Mouse (Mus musculus) hindbrain, embryonic 13.5 days (tissue): ENCODE data around the gene Pigb. TPM values are rescaled to one million over a fixed set of nuclear protein-coding genes. Genes with fewer than 3 reads are reported as not detected.

Source experiments
- ATAC-seq: fragments of 200-750 bp; cut with Nextera tagmentation; 2 replicates; pipeline ENCODE4 v1.8.0; 2017; ENCODE audit warnings: moderate TSS enrichment; ENCODE audit not compliant: low FRiP score
- H3K27ac ChIP-seq: fragments of 300-500 bp; sonication (generic); 2 replicates; pipeline ENCODE4 v1.5.1; 2015; ENCODE audit warnings: inconsistent platforms, mild to moderate bottlenecking, moderate library complexity
- H3K27me3 ChIP-seq: fragments of 300-500 bp; sonication (generic); 2 replicates; pipeline ENCODE4 v1.6.1; 2015; ENCODE audit warnings: mild to moderate bottlenecking, inconsistent platforms
- H3K36me3 ChIP-seq: fragments of 300-500 bp; sonication (generic); 2 replicates; pipeline ENCODE4 v1.6.1; 2015; ENCODE audit warnings: mild to moderate bottlenecking, inconsistent platforms
- H3K4me1 ChIP-seq: fragments of 300-500 bp; sonication (generic); replicated peaks from 2 replicates; pipeline ENCODE4 v1.6.1; 2015; ENCODE audit warnings: inconsistent platforms
- H3K4me2 ChIP-seq: fragments of 300-500 bp; sonication (generic); 2 replicates; pipeline ENCODE4 v1.6.1; 2015; ENCODE audit warnings: inconsistent platforms, mild to moderate bottlenecking, moderate library complexity
- H3K4me3 ChIP-seq: fragments of 300-500 bp; sonication (generic); 2 replicates; pipeline ENCODE4 v1.5.1; 2015; ENCODE audit warnings: mild to moderate bottlenecking, inconsistent platforms
- H3K9ac ChIP-seq: fragments of 300-500 bp; sonication (generic); 2 replicates; pipeline ENCODE4 v1.6.1; 2015; ENCODE audit warnings: mild to moderate bottlenecking, inconsistent platforms
- H3K9me3 ChIP-seq: fragments of 300-500 bp; sonication (generic); 2 replicates; pipeline ENCODE4 v1.6.1; 2016; ENCODE audit warnings: inconsistent platforms
- WGBS: fragments of 180-500 bp; shearing (Covaris S2); methylation state at CpG from one replicate; pipeline ENCODE4 v1.1.7; 2015; 5-methylcytosine and 5-hydroxymethylcytosine counted together
- polyA plus RNA-seq: library from polyadenylated mRNA; unstranded; fragments of >200 nt; fragmentation: Nextera tagmentation; extraction: Ambion mirVana; gene quantifications from 2 replicates; pipeline ENCODE4 v1.2.1, GENCODE M21; 2015

Pigb gene
- polyA plus RNA-seq, 1 experiment from 2014 or later, result 13.4 TPM

GRCm38 (mm10) chr9:72985250-72986220, 54.6 kb downstream of the Pigb start, which contains the start of the genes Ccpg1os and Ccpg1:
TSS of gene Ccpg1os (minus strand) at chr9:72985382.
TSS of gene Ccpg1 (plus strand) at chr9:72985429.
- Histone ChIP-seq H3K4me1 (peaks cover 25% of the 10 kb centered on the region), H3K27ac (peak within 1 kb of the TSS; percentile 93), H3K9ac (peak within 1 kb of the TSS; percentile 91), H3K36me3 (no peaks in the 10 kb centered on the region), H3K4me3 (peak within 1 kb of the TSS; percentile 87), H3K4me2 (peak within 1 kb of the TSS; percentile 83), H3K27me3 (no peaks in the 10 kb centered on the region), H3K9me3 (no peaks in the 10 kb centered on the region)
- under 1% methylated on average over 88 of the region's 88 CpGs for WGBS
- peak; percentile 100 for ATAC-seq

GRCm38 (mm10) chr9:72983066-72983465, 57.1 kb downstream of the Pigb start:
- 63% methylated on average over 2 of the region's 2 CpGs for WGBS

GRCm38 (mm10) chr9:72975242-72975641, 64.9 kb downstream of the Pigb start:
- Histone ChIP-seq H3K9ac (no peak overlapping the region), H3K36me3 (no peaks in the 10 kb centered on the region), H3K4me1 (no peaks in the 10 kb centered on the region), H3K9me3 (no peaks in the 10 kb centered on the region), H3K4me3 (no peak overlapping the region), H3K27ac (no peak overlapping the region), H3K27me3 (no peaks in the 10 kb centered on the region), H3K4me2 (no peak overlapping the region)
- ATAC-seq, result no peak
- 94% methylated on average over 1 of the region's 1 CpGs for WGBS

More at GRCm38 (mm10) chr9:72983066-72983465, 57.1 kb downstream of the Pigb start:
- no peak overlapping the region for H3K9ac ChIP-seq
- no peak overlapping the region for H3K27ac ChIP-seq
- peaks cover 25% of the 10 kb centered on the region for H3K4me1 ChIP-seq
- no peak overlapping the region for H3K4me2 ChIP-seq
- no peaks in the 10 kb centered on the region for H3K9me3 ChIP-seq
- no peaks in the 10 kb centered on the region for H3K27me3 ChIP-seq
- H3K36me3 ChIP-seq, result no peaks in the 10 kb centered on the region
- ATAC-seq, result no peak
- H3K4me3 ChIP-seq, result no peak overlapping the region

GRCm38 (mm10) chr9:72974734-72975133, 65.4 kb downstream of the Pigb start:
- Histone ChIP-seq H3K4me3 (no peak overlapping the region), H3K27ac (no peak overlapping the region), H3K36me3 (no peaks in the 10 kb centered on the region), H3K9ac (no peak overlapping the region), H3K4me2 (no peak overlapping the region), H3K4me1 (no peaks in the 10 kb centered on the region), H3K9me3 (no peaks in the 10 kb centered on the region), H3K27me3 (no peaks in the 10 kb centered on the region)
- 90% methylated on average over 5 of the region's 5 CpGs for WGBS
- ATAC-seq, result no peak

GRCm38 (mm10) chr9:72972984-72973383, 67.2 kb downstream of the Pigb start:
- Histone ChIP-seq H3K4me1 (no peaks in the 10 kb centered on the region), H3K9ac (no peak overlapping the region), H3K27me3 (no peaks in the 10 kb centered on the region), H3K36me3 (no peaks in the 10 kb centered on the region), H3K27ac (no peak overlapping the region), H3K4me3 (no peak overlapping the region), H3K4me2 (no peak overlapping the region), H3K9me3 (no peaks in the 10 kb centered on the region)
- no peak for ATAC-seq

DNA sequence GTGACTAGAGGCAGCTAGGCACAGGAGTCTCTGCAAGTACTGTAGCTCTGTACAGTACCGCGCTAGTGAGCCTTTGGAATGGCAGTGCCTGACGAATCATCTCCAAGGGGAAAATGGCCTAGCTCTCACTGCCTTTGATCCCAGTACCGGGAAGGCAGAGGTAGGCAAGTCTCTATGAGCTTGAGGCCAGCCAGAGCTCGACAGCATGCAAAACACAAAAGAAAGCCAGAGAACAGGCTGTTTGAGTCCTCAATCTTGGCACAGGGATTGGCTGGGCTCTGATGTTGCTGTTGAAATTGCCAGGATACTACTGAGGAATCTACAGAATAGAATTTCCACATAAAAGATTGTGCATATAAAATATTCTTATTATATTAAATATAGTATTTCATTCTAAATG, 67.7 kb downstream of the Pigb start:
- WGBS, result 89% methylated on average over 5 of the region's 5 CpGs
- H3K4me3 ChIP-seq, result no peak overlapping the region
- ATAC-seq, result no peak

DNA sequence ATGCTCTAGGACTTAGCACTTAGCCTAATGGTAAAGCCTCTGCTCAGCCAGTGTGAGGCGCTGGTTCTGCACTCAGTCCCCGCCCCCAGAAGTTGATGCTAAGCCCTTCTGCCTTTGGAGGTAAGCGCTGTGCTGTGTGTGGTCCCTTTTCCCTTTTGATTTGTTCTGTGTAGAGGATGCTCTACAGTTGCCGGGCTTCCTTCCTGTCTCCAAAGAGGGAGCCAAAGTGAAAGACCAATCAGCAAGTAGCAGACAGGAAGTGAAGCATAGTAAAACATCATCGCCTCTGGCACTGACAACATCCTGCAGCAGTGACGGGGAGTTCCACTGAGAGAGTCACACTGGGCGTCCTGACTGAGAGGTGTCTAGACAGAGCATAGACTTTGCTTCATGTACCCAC, 70.3 kb downstream of the Pigb start:
- no peaks in the 10 kb centered on the region for H3K36me3 ChIP-seq
- ATAC-seq, result no peak

More for the DNA sequence above, 67.7 kb downstream of the Pigb start:
- Histone ChIP-seq H3K36me3 (no peaks in the 10 kb centered on the region), H3K27me3 (no peaks in the 10 kb centered on the region), H3K27ac (no peak overlapping the region), H3K4me1 (no peaks in the 10 kb centered on the region), H3K4me2 (no peak overlapping the region), H3K9me3 (no peaks in the 10 kb centered on the region), H3K9ac (no peak overlapping the region)

GRCm38 (mm10) chr9:72968349-72969061, 71.7 kb downstream of the Pigb start:
- no peaks in the 10 kb centered on the region for H3K9me3 ChIP-seq
- H3K4me2 ChIP-seq, result no peak overlapping the region
- no peaks in the 10 kb centered on the region for H3K27me3 ChIP-seq
- peak; percentile 63; the same call in 1 of the 2 replicates for ATAC-seq
- H3K36me3 ChIP-seq, result no peaks in the 10 kb centered on the region
- no peak overlapping the region for H3K27ac ChIP-seq
- H3K9ac ChIP-seq, result no peak overlapping the region
- no peaks in the 10 kb centered on the region for H3K4me1 ChIP-seq
- no peak overlapping the region for H3K4me3 ChIP-seq
- WGBS, result 35% methylated on average over 11 of the region's 11 CpGs

More for the DNA sequence above, 70.3 kb downstream of the Pigb start:
- Histone ChIP-seq H3K27ac (no peak overlapping the region), H3K4me1 (no peaks in the 10 kb centered on the region), H3K9ac (no peak overlapping the region), H3K27me3 (no peaks in the 10 kb centered on the region), H3K4me3 (no peak overlapping the region), H3K4me2 (no peak overlapping the region), H3K9me3 (no peaks in the 10 kb centered on the region)
- 72% methylated on average over 7 of the region's 7 CpGs for WGBS

DNA sequence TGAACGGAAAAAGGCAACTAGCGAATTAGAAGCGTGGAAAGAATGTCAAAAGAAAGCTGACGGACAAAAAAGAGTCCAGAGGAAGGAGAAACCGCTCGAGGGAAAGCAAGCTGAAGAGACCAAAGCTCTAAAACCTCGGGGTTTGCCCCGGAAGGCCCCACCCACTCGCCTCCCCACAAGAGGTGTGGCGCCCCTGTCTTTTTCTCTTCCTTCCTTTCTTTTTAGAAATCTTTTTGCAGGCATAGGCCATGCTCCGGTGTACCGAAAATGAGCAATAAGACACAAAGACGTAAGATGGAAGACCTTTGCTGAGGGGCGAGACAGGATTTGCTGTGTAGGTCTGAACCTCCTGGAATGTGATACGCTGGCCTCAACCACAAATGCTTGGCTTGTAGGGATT, 78.2 kb downstream of the Pigb start:
- H3K27ac ChIP-seq, result no peak overlapping the region
- WGBS, result 84% methylated on average over 15 of the region's 15 CpGs
- no peak overlapping the region for H3K4me2 ChIP-seq
- H3K4me3 ChIP-seq, result no peak overlapping the region
- no peaks in the 10 kb centered on the region for H3K9me3 ChIP-seq
- no peak for ATAC-seq
- no peaks in the 10 kb centered on the region for H3K36me3 ChIP-seq
- H3K27me3 ChIP-seq, result no peaks in the 10 kb centered on the region
- H3K9ac ChIP-seq, result no peak overlapping the region
- peaks cover 11% of the 10 kb centered on the region for H3K4me1 ChIP-seq

GRCm38 (mm10) chr9:72961346-72961745, 78.8 kb downstream of the Pigb start:
- no peak for ATAC-seq
- no peak overlapping the region for H3K9ac ChIP-seq
- no peaks in the 10 kb centered on the region for H3K36me3 ChIP-seq
- H3K4me2 ChIP-seq, result no peak overlapping the region
- H3K9me3 ChIP-seq, result no peaks in the 10 kb centered on the region
- WGBS, result 76% methylated on average over 8 of the region's 8 CpGs
- no peak overlapping the region for H3K4me3 ChIP-seq
- H3K4me1 ChIP-seq, result peaks cover 11% of the 10 kb centered on the region
- H3K27me3 ChIP-seq, result no peaks in the 10 kb centered on the region
- no peak overlapping the region for H3K27ac ChIP-seq

DNA sequence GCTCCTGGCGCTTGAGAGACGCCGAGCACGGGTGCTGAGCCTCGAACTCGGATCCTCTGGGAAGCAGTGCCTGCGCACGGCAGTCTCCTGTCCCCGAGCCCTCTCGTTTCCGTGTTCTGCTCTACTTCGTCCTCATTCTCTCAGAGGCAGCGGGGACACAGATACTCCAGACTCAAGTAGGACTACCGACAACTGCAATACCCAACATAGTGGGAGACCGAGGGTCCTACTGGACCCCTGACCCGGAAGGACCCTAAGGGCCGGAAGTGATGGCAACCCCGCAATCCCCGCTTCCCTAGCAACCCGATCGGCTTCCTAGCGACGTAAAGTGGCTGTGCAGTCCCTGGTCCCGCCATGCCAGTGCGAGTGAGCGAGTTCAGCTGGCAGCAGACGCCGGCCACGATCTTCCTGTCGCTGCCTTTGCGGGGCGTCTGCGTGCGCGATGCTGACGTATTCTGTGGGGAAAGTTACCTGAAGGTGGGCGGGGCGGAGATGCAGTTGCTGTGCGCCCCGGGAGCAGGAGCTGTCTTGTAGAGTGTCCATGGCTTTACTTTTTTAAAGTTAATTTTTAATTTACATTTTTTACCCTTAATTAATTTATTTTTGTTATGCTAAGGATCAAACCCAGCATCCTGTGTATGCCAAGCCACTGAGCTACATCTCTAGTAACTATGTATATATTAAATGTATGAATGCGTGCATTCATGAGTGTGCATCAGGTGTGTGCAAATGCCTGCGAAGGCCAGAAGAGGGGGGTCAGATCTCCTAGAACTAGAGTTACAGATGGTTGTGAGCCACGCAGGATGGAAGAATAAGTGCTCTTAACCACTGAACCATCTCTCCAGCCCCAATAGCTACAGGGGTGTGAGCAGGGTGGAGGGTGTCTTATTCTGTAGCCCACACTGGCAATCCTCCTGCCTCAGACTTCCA, 81.4 kb downstream of the Pigb start, which contains the start of the genes Dyx1c1 and Gm44503:
Gene Dyx1c1 (plus strand): TSS at position 265 of the 930 bp plus-strand sequence.
Gene Gm44503 (plus strand): TSS at position 332 of the 930 bp plus-strand sequence.
- peak; percentile 97 for ATAC-seq
- H3K9ac ChIP-seq, result peak within 1 kb of the TSS; percentile 74
- H3K4me3 ChIP-seq, result peak within 1 kb of the TSS; percentile 56
- peaks cover 11% of the 10 kb centered on the region for H3K4me1 ChIP-seq
- 2% methylated on average over 43 of the region's 43 CpGs for WGBS
- peak within 1 kb of the TSS; percentile 68 for H3K4me2 ChIP-seq
- H3K36me3 ChIP-seq, result no peaks in the 10 kb centered on the region
- no peaks in the 10 kb centered on the region for H3K9me3 ChIP-seq
- peak within 1 kb of the TSS; percentile 79 for H3K27ac ChIP-seq
- H3K27me3 ChIP-seq, result no peaks in the 10 kb centered on the region
